Mouse (Mus musculus): ENCODE measurements around the gene Dok3.

DNA sequence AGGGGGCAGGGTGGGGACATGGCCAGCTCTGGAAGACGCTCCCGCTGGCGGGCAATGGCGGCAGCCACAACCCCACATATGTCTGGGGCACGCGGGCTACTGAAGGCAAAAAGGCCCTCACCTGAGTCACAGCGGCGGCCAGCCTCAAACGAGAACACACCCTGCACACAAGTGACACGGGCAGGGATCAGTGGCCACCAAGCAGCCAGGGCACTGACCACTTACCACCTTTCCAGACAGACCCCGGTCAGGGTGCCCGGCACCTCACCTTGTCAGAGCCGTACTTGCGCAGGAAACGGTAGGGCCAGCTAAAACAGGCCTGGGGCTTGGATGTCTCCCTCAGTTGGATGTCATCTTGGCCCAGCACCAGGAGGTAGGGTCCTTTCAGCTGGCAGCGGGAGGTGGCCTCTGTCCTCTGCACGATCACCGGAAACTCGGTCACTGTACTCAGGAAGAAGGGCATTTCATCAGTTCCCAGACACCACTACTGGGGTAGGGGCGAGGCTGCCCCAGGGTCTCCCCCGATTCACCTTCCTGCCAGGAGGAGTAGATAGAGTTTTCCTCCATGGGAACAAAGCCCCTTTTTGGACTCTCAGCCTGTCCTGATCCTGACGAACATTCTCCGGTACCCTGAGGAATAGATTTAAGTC lies 5.0 kb downstream of the Dok3 start:
- no peak for TF ChIP-seq CTCF (IDR thresholded peaks at IDR 0.05; ENCODE audit: control insufficient read depth, insufficient read depth, insufficient read length)
- TF ChIP-seq MAX (IDR thresholded peaks at IDR 0.05): no peak
- TF ChIP-seq FOSL1 (IDR thresholded peaks at IDR 0.05; ENCODE audit: insufficient read depth, low read length, poor library complexity, severe bottlenecking): no peak
- TF ChIP-seq USF1 (IDR thresholded peaks at IDR 0.05; ENCODE audit: low read depth): no peak
- no peak for TF ChIP-seq MYOD1 (IDR thresholded peaks at IDR 0.05; ENCODE audit: control insufficient read depth, insufficient read length, low read depth)

Measured in C2C12 (cell line).